Mouse (Mus musculus): ENCODE data around the gene Sptb. TPM values are rescaled to one million over a fixed set of nuclear protein-coding genes. Genes with fewer than 3 reads are reported as not detected.

Sptb gene
- total RNA-seq, 2 experiments from 2014 or later, result 261 to 799 TPM

DNA sequence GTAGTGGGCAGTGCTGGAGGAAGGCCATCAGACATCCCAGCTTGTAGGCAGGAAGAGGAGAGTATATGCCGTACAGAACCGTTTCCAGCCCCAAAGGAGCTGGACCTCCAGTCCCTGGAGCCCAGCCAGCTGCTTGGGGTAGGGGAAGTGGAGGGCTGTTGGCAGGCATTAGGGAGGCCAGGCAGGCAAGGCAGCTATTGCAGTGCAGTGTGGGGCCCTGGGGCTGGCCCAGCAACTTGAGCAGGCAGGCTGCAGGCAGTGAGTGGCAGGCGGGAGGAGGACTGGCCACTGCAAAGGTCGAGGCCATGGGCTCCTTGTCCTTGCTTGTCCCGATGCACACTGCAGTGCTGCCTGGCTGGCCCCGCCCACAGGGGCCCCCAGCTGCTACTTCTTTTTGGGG is 127.5 kb downstream of the Sptb start:
- ATAC-seq (replicated peaks; ENCODE audit: low FRiP score, poor library complexity, severe bottlenecking), result no peak

DNA sequence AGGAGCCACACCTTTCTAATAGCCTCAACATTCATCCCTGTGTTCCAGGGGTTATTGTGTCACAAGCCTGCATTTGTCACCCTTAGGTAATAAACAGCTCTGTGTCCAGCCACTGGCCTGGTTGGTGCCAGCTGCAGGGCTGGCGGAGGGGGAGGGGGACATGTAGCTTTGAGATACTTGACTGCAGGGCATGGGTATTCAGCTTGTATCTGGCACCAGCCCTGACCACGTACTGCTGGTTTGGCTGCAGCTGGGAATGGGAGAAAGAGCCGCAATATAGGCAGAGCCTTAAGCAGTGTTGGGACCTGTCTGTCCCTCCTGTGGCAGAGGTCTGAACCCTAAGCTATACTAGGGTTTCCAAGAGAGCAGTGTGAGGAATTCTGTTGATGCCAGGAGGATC is 128.2 kb downstream of the Sptb start:
- ATAC-seq (replicated peaks; ENCODE audit: low FRiP score, poor library complexity, severe bottlenecking), result no peak

DNA sequence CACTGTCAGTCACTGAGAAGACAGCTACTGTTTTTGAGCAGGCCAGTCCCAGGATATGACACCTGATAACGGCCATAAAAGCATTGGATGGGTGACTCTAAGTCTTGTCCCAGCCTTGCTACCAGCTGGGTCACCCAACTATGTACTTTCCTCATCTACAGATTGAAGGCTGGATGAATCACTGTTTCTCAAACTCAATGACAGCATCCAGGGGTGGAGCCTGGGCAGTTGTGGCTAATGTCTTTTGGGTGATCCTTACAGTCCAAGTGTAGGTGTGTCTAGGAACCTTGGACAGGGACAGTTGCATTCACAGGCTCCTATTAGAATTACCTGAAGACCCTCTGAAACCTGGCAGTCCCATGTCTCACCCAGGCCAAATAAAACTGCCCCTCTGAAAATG is 130.5 kb downstream of the Sptb start:
- ATAC-seq (replicated peaks; ENCODE audit: low FRiP score, poor library complexity, severe bottlenecking), result no peak

DNA sequence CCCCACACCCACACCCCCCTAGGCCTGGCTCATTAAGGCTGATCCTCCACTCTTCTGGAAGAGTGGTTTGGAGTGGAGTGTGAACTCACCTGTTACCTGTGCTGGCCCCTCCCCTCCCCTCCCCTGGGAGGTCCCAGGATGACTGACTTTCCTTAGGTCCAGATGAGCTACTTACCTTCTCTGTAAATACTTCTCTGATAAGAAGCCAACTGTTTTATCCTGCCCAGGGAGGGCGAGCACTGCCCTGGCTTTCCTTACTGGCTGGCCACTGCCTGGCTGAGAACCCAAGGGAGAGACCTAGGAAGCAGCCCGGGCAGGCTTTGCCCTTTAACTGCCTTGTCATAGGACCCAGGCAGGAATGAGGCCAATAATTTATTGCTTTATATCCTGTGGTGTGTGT is 131.9 kb downstream of the Sptb start:
- ATAC-seq (replicated peaks; ENCODE audit: low FRiP score, poor library complexity, severe bottlenecking), result no peak

DNA sequence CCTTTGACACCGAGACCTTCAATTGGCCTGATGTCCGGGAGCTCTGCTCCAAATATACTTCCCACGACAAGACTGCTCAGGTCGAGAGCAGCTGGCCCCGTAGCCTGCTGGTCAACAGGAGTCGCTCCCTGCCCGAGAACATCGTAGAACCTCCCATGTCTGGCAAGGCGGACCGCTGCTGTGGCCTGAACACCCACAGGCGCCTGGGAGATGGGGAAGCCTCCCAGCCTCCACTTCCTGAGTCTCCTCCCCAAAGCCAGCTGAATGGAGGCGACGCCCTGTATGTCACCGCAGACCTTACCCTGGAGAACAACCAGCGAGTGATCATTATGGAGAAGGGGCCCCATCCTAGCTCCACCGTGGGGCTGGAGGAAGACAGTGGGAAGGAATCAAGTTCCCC is 132.5 kb downstream of the Sptb start:
- no peak for ATAC-seq (replicated peaks; ENCODE audit: low FRiP score, poor library complexity, severe bottlenecking)

DNA sequence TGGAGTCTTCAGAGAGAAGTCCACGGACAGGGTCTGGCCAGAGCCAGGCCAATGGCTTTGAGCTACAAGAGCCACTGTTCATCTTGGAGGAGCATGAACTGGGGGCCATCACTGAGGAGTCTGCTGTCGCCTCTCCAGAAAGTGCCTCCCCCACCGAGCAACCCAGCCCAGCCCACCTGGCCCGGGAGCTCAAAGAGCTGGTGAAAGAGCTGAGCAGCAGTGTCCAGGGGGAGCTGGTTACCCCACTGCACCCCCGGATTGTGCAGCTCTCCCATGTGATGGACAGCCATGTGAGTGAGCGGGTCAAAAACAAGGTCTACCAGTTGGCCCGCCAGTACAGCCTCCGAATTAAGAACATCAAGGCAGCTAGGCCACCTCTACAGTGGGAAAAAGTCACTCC is 133.5 kb downstream of the Sptb start:
- ATAC-seq (replicated peaks; ENCODE audit: low FRiP score, poor library complexity, severe bottlenecking), result no peak

DNA sequence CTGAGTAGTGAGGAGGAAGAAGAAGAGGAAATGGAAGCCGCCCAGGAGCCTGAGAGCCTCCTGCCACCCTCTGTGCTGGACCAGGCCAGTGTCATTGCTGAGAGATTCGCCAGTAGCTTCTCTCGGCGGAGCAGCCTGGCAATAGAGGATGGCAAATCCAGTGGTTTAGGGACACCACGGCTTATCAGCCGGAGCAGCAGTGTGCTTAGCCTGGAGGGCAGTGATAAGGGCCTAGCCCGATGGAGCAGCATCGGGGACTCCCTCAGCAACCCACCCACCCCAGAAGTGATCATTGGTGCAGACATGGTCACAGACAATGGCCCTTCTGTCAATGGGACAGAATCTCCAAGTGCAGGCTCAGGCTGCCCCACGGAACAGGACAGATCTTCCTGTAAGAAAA is 134.3 kb downstream of the Sptb start:
- peak; percentile 56; the same call in 1 of the 2 replicates for ATAC-seq (replicated peaks; ENCODE audit: low FRiP score, poor library complexity, severe bottlenecking)

DNA sequence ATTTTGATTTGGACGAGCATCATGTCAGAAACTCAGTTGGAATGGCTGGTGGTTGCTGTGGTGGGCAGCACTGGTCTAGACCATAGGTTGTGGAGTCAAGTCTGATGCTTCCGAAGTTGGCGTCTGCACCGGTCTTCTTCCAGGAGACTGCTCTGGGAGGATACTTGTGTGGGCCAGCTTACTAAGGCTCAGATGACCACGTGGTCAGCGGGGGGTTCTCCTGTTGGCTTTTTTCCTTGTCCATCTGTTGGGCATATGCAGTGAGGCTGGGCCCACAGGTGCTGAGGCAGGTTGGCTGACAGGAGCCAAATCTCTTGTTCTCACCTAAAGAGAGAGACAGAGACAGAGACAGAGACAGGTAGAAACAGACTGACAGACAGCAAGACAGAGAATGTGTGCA is 135.5 kb downstream of the Sptb start:
- ATAC-seq (replicated peaks; ENCODE audit: low FRiP score, poor library complexity, severe bottlenecking), result no peak

DNA sequence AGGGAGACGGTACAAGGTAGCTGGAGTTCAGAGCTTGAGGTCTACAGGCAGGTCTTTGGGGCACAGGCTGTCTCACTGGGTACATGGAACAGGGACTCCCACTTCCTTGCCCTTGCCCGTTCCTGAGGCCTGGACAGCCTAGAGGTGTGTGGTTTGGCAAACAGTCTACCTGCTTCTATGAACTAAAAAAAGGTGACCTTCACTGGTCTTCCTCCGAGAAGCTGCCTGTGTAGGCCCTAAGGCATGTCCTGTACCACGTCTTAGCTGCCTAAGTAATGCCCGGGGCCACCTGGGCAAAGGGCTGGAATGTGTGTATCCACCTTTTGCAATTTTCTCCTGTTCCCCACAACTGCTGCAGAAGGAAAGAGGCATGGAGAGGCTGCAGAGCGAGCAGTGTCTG is 137.0 kb downstream of the Sptb start:
- ATAC-seq (replicated peaks; ENCODE audit: low FRiP score, poor library complexity, severe bottlenecking), result no peak

DNA sequence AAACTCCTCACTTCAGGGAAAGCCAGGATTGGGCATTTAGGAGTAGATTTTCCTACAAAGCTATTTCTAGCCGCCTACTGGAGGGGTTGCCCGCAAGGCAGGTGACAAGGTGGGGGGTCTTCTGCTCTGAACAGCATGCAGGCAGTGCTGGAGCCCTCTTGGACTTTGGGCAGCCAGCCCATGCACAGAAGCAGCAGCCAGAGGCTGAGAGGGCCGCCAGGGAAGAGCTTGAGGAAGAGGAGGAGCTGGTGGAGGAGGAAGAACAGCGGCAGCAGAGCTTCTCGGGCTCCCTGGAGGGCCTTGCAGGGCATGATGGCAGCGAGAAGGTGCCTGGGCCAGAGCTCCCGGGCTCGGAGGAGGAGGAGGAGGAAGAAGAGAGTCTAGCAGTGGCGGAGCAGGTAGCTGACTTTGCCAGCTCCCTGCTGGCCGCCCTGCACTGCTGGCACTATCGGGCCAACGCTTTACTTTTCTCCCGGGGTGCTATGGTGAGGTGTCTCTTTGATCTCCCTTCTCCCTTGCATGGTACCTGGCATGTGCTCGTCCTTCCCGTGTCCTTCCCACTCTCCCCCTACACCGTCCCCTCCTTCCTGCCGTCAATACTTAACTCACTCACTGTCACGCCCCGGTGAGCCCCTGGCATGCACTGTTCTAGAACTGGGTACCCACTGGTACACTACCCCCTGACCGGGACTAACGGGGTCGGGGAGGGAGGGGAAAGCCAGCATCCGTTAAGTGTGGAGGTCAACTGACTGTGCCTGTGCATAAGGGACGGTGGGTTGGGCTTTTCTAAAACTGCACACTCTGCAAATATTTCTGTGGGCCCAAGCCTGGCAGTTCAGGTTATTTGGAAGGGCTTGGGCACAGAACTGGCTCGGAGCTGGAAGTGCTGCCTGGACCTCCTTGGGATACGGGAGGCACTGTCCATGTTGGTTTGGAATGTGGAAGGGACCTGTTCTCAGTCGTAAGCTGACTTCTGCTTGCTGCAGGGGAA is 137.8 kb downstream of the Sptb start:
- no peak for ATAC-seq (replicated peaks; ENCODE audit: low FRiP score, poor library complexity, severe bottlenecking)

DNA sequence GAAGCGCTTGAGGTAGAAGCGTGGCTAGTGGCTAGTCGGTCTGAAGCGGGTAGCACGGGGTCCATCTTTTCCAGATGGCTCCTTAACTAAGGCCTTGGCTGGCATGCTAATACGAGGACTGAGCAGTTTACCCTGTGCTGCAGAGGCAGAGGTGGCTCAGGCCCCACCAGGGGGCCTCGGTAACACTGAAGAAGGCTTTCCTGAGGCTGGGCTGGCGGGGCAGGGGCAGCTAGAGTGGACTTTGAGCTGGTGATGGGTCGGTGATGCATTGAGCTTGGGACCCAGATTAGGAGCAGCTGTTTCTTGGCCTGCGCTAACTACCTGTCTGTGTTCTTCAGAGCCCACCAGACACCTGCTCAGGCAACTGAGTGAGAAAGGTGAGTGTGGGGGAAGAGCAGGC is 139.1 kb downstream of the Sptb start:
- ATAC-seq (replicated peaks; ENCODE audit: low FRiP score, poor library complexity, severe bottlenecking), result no peak

DNA sequence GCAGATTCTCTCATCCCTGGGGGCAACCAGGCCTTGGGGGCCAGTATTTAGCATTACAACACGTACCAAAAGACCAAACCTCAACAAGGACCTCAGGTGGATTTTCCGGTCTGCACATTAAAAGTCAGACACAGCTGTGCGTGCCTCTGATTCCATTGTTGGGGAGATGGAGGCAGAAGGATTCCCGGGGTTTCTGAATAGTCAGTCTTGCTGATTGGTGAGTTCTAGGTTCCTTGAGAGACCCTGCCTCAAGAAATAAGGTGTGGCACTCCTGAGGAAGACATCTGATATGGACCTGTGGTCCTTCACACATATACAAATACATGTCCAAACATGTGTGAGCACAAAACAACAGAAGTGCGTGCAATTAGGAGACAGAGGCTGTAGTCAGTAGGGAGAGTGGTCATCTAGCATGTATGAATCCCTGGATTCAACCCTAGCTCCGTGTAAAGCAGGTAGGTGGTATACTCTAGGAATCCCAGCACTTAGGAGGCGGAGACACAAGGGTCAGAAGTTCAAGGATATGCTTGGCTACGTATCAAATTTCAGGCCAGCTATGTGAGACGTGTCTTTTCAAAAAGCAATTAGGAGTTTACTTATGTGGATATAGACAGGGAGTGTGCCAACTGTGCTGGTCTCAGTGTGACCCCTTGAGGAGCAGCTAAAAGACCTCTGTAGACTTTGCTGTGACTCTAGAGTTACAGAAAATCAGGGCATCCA is 140.0 kb downstream of the Sptb start:
- ATAC-seq (replicated peaks; ENCODE audit: low FRiP score, poor library complexity, severe bottlenecking), result no peak

DNA sequence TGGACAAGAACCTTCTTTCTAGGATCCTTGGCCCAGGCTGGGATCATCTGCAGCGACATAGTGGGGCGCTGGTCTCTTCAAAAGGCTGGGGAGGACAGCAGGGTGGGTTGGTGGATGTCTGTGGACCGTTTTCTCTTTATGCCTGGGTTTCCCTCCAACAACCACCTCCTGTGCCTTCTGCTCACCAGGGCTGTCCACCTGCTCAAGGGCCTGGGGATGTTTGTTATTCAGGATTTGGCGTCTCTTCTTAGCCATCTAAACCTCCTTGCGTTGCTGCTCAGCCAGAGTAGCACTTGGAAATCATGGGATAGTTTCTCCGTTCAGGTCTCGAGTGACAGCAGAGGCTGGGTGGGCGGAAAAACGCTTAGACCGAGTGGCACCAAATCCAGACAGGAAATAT is 144.1 kb downstream of the Sptb start:
- ATAC-seq (replicated peaks; ENCODE audit: low FRiP score, poor library complexity, severe bottlenecking), result no peak

DNA sequence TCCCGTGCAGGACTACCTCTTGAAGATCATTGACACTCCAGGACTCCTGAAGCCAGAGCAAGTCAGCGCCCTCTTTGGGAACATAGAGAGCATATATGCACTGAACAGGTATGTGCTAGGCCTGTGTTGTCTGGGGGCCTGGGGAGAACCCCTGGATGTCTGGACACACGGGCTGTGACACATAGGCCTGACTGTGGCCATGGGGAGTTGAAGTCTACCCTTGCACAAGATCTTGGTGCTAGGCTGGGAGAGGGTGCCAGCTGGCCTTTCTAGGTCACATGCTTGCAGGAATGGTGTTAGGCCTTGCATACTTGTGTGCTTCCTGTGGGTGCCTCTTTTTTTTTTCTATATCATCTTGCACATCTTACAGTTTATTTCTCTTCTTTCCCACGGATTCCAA is 148.2 kb downstream of the Sptb start:
- ATAC-seq (replicated peaks; ENCODE audit: low FRiP score, poor library complexity, severe bottlenecking), result no peak

DNA sequence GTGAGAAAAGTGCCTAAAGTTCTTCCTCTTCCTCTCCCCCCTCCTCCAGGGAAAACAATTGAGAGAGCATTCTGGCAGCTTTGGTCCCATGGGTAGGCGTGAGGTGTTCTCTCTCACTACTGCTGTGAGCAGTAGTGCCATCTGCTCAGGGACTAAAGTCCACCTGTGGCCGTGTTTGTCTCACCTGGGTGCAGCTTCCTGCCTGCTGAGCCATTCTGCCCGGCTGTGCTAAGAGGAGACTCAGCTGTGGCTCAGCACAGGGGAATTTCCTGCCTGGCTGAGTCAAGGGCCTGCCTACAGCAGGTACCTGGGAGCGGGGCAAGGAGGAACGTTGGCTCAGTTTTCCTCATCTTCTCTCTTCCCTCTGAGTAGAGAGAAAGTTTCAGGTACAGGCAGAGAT is 152.1 kb downstream of the Sptb start:
- ATAC-seq (replicated peaks; ENCODE audit: low FRiP score, poor library complexity, severe bottlenecking), result no peak

DNA sequence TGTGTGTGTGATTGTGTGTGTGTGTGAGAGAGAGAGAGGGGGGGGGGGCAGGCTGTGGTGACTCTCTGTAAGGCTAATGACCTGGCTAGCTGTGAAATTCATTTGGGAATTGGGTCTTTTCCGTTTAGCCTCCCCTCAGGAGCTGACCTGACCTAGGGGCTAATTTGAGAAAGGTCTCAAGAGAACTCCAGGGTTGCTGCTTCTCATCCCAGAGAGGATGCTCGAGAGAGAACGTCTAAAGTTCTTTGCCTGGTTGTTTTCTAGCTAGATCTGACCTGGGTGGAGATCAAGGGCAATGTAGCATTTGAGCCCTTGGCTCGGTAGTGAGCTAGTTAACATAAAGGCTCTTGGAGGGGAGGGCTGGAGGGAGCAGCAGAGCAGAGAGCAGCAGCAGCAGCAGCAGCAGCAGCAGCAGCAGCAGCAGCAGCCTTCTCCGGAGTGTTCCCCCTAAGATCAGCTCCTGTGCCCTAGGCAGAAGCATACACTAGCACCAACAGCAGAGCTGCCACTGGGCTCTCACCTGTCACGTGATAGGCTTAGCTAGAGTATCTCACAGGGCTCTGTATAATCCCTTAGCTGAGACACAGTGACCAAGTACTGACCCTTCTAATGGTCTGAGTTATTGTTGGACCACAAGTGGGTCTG is 153.5 kb downstream of the Sptb start:
- ATAC-seq (replicated peaks; ENCODE audit: low FRiP score, poor library complexity, severe bottlenecking), result no peak

DNA sequence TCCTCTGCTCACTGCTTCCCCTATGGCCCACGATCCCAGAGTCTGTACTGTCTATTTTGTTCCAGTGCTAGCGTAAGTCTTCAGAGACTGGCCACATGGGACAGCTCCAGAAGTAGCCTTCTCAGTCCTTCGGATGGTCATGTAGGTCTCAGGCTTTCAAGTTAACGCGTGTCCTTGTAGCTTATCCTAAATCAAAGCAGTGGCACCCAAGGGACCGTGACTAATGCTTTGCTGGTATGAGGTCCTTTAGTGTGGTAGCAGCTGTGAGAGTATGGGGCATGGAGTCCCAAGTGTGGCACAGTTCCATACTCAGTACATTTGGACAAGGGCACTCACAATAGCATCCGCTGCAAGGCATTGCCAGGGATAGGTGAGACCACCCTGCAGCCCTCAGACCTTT is 154.2 kb downstream of the Sptb start:
- ATAC-seq (replicated peaks; ENCODE audit: low FRiP score, poor library complexity, severe bottlenecking), result no peak

DNA sequence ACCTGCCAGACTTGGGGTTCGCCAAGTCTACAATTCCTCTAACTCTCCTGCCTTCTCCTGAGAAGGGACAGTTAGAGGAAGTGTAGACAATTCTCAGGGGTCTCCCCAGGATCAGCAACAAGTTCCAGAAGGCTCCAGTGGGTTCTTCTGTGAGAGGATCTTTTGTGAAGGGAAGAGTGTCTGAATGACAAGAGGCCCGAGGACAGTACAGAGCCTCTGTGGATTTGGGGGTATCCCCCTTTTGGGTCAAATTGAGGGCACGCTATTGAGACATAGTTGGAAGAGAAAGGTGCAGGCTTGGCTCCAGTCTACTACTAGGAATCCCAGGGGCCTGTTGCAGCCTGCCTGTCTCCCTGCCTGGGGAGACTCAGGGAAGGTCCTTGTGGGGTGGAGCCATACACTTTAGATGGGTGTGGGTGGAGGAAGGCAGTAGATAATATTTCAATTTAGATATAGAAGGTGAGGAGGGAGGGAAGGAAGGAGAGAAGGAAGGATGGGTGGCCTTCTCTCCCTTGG is 155.4 kb downstream of the Sptb start:
- ATAC-seq (replicated peaks; ENCODE audit: low FRiP score, poor library complexity, severe bottlenecking), result no peak

DNA sequence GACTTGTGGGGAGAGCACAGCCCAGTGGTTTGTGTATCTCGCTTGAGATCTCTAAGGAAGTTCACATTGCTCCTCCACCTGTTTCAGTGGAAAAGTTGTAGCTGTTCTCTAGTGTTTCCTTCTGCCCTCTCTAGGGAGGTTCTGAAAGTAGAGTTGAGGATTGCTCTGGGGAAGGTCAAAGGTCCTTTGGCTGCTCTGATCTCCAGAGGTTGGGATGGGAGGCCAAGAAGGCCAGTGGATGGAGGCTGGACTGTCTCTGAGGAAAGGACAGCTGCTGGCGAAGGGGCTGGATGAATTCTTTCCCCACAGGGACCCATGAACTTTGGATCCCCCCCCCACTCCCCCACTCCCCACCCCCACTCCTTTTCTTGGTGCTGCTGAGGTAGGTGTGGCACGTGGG is 156.0 kb downstream of the Sptb start:
- no peak for ATAC-seq (replicated peaks; ENCODE audit: low FRiP score, poor library complexity, severe bottlenecking)

DNA sequence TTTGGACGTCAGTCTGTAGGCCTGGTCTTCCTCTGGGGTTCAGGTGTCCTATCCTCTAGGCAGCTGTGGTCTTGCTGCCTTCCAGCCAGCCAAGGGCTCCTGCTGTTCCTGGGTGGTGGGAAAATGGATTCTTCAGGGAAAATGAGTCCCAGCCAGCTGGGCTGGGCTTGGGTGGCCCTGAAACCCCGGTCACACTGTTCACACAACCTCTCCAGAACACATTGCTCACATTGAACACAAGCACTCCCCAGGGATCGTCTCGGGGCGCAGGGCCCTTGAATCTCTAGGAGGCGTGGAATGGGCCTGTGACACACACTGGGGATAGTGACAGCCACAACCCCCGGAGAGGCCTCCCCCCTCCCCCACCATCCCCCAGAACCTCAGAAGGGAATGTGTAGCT is 156.4 kb downstream of the Sptb start:
- ATAC-seq (replicated peaks; ENCODE audit: low FRiP score, poor library complexity, severe bottlenecking), result no peak

DNA sequence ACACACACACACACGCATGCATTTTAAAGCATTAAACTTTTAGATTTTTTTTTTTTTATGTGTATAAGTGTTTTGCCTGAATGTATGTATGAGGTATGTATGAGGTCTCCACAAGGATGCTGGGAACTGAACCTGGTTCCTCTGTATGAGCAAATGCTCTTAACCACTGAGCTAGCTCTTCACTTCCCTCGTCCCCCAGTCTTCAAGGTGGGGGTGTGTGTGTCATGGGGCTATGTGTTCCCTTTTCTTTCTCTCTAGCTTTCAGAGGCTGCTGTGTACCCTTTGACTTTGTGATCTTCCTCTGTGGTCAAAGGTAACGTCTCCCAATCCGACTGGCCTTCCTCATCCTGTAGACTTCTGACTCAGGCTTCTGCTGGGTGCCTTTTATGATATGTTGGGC is 157.4 kb downstream of the Sptb start:
- no peak for ATAC-seq (replicated peaks; ENCODE audit: low FRiP score, poor library complexity, severe bottlenecking)

Measured in erythroblast, adult 5-6 weeks (primary cell).